Mouse (Mus musculus): ENCODE data around the gene Tent5b.

Tent5b gene

DNA sequence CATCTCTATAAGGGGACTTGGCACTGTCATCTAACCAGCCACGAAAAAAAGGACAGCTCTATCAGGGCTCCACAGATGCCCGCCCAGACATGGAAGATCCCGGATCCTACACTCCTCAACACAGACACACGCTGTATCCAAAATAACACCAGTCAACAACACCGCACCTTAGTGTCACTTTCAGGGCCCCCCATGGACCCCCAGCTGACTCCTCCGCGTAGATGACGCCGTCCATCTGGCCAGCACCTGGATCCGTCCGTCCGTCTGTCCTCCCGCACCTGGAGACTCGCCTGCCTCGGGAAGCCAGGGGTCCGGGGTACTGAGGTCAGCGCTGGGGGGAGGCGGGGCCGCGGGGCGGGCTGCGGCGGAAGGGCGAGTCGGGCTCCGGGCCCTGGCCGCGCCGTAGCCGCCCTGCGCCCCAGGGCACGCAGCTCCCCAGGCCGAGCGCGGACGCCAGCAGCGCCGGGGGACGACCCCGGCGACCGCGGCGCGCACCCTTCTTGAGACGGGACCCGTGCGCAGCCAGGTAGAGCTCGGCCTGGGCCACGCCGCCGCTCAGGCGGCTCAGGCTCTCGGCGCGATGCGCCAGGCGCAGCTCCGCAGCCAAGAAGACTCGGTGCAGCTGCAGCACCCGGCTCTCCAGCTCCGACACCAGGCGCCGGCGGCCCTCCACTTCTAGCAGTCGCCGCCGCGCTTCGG lies 17.7 kb downstream of the Tent5b start:
- CTCF ChIA-PET = interaction anchor here (0.7 kb wide), 1 partner anchor 90 kb away, joined by 3 read pairs; no protein-coding TSS in a partner anchor

DNA sequence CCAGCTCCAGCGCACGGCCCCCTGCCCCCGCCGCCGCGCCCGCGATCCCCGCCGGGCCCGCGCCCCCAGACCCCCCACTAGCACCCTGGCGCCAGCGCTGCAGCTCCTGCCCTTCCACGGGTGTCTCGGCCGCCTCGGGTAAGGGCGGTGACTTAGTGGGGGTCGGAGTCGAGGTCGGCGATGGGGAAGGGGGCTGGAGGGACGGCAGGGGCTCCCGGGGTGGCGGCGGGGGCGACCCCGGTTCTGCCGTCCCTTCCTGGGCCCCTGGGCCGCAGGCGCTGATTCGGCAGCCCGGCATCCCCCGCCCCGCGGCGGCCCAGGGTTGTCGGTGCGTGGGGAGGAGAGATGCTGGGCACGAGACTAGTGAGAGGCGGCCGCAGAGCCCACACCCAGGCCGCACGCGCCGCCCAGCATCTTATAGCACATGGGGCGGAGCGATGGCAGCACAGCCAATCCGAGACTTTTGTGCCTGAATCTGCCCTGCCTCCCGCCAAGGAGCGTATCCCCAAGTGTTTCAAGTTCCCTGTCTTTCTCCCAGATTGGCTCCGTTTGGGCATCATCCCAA lies 18.3 kb downstream of the Tent5b start, which contains the start of gene Trnp1:
Trnp1 (minus strand) TSS at position 391 of the 565 bp plus-strand sequence.
- CTCF ChIA-PET = interaction anchor here (0.7 to 1.4 kb wide), 2 partner anchors 17 to 90 kb away, joined by 3 to 18 read pairs; no protein-coding TSS in a partner anchor

DNA sequence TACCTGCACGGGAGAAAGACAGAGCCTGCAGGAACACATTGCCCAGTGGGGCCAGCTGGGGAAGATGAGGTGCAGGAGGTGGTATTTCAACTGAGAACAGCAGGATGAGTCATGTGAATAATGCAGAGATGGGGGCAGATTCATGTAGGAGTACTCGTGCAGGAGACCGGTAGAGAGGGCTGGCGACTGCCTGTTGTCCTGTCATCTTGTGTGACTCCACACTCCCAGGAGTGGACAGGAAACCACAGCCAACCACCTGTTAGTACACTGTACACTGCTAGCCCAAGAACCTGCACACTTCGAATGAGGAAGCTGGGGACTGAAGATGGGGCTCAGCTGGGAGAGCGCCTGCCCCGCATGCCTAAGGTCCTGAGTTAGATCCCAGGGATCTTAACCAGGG lies 21.6 kb downstream of the Tent5b start:
- CTCF ChIA-PET = no interaction called here

DNA sequence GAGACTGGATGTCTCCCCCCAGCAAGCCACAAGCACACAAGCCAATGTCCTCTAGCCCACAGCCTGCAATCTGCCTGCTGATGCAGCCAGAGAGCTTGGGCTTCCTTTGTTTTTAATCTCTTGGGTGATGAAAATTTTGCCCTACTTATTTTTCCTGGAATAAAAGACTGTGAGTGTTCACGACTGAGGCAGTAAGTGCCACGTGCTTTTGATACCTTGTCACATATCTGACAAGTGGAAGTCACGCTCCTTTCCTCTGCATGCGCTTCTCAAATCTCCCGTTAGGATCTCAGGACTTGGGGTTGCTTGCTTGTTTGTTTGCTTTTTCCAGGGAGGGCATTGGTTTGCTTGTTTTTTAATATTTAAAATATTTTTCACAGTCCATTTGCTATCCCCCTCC lies 24.4 kb downstream of the Tent5b start:
- CTCF ChIA-PET = no interaction called here

DNA sequence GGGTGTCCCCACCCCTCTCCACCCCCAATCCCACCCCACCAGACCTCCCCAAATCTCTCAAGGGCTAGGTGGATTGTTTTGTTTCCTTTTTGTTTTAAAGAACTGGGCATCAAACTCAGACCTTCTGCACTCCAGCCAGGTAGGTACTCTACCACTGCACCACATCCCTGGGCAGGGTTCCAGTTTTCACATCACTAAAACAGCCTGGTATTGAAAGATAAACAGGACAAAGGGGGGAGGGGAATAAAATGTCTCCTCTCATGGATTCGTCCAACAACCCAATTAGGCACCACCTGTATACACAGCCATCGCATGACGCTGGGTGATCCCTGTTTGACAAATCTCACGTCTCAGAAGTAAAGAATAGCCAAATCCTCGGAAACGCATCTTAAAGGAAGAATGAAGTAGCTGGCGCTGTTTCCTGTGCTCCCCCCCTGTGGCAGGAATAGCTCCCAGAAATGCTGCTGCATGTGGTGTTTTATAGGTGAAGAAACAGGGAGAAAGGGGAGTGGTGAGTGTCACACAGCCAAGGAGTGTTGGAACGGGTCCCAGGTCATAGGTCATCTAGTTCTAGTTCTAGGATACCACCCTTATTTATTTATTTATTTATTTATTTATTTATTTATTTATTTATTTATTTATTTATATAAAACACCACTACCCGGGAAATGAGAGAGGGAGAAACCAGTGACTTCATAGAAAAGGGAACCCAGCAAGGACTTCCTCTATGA lies 25.0 kb downstream of the Tent5b start:
- CTCF ChIA-PET = no interaction called here

DNA sequence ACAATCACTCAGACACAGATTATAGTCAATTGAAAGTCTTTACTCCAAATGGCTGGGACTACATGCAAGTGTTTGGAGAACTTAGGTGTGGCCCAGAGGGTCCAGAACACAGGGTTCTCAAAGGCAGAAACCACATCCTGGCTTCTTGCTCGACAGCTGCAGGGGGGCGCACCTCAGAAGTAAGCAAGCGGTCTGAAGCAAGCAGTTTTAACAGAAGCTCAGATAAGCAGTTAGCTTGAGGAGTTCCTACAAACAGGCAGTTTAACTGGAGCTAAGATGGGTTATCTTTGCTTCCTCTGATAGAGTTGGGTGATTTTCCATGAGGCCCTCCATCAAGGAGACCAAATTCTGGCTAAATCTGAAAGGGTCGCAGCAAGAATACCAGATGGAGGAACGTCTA lies 26.6 kb downstream of the Tent5b start:
- CTCF ChIA-PET = no interaction called here

DNA sequence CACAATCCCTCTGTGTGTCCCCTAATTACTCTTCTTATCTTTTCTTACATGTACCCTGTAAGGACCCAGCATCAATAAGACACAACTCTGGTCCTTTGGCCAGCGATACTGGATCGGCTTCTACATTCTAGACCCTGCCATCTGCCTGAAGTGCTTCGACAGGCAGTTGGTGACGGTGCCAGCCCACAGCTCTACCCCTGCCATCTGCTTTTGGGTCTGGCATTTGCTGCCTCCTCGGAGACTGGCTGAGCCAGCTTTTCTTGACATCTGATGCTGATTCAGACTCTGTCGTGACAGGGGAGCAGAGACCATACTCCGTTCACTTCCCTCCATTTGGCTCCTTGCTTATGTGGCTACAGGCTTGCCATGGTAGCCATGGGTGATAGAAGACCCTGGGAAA lies 29.1 kb downstream of the Tent5b start:
- CTCF ChIA-PET = no interaction called here

DNA sequence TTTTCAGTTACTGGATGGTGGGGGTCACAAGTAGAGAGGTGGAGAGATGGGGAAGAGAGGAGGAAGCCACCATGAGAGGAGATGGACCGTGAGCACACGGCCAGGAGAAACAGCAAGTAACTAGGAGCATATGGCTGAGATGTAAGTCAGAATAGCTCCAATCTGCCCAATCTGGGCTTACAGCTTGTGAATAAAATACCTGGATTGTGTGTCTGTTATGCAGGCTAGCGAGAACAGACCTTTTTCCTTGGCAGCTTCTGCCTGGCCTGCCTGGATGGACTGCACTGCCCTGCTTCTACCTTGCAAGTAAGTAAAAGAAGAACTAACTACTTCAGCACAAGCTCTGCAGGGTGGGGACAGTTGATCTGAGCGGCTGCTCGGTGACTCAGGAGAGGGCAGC lies 31.1 kb downstream of the Tent5b start:
- CTCF ChIA-PET = no interaction called here

DNA sequence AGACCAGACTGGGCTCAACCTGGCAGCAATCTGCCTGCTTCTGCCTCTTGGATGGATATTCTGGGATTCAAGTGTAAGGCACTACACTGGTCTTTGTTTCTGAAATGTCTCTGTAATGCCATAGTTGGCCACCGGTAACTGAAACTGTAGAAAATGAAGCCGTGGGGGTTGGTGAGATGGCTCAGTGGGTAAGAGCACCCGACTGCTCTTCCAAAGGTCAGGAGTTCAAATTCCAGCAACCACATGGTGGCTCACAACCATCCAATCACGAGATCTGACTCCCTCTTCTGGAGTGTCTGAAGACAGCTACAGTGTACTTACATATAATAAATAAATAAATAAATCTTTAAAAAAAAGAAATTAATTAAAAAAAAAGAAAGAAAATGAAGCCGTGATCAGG lies 32.6 kb downstream of the Tent5b start:
- CTCF ChIA-PET = interaction anchor here (0.7 kb wide), 1 partner anchor 78 kb away, joined by 3 read pairs; no protein-coding TSS in a partner anchor

DNA sequence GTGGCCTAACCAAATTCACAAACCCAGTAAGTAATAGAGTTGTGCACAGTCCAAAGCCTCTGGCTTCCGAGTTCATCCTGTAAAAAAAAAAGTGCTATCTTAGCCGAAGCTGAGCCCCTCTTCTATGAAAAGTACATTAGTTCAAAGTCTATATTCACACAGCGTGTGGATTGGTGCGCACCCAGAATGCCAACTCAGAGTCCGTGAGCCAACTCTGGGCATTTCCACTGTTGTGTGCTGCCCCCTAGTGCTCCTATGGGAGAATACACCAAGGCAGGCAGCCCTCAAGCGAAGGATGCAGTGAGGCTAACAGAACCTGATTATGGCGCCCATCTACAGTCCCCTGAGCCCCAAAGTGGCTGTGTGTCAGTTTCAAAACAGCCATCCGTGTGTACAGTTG lies 33.0 kb downstream of the Tent5b start:
- CTCF ChIA-PET = interaction anchor here (0.5 to 0.9 kb wide), 3 partner anchors 10 to 78 kb away, joined by 3 to 4 read pairs (median 3); no protein-coding TSS in a partner anchor

DNA sequence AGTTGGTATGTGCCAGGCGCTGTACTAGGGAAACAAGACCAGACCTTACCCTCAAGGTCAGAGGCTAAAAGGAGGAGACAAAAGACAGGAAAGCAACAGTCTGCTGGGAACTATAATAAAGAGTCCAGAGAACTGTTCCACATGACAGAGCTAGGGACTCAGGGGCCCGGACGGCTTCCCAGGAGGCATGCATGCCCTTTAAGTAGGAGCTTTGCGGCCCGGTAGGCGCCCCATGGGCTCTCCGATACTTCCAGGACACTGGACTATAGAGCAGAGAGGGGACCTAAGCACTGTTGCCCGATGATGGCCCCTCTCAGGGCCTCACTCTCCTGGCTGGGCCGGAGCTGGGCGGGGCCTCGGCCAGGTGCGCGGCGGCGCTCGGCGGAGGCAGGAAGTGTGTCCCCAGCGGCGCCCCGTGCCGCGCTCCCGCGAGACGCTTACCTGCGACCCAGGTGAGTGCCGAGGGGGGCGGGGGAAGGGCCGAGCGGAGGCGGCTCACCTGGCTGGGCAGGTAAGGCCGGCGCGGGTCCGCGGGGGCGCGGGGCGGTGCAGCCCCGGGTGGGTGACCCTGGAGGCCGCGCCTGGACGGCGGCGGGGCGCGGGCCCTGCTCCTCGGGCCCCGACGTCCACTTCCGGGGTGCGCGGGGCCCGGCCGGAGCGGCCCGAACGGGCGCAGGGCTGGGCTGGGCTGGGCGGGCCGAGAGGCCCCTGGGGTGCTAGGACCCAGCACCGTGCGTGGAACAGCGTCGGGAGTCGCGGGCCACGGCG lies 38.9 kb downstream of the Tent5b start, which contains the start of gene Kdf1:
Kdf1 (plus strand) TSS at position 363 of the 768 bp plus-strand sequence.
- CTCF ChIA-PET = interaction anchor here (0.8 kb wide), 1 partner anchor 16 kb away, joined by 4 read pairs; no protein-coding TSS in a partner anchor

DNA sequence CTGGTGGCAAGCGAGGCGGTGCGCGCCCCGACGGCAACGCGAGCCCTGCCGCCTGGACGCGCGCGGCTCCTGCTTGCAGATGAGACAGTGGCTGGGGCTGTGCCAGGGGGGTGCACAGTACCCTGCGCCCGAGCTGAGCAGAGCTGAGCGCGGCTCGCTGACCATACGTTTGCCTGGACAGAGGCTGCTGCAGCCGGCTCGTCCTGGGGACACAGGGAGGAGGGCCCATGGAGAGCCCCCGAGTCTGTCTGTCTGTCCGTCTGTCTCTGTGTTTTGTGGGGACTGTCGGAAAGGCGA lies 39.4 kb downstream of the Tent5b start:
- CTCF ChIA-PET = no interaction called here

DNA sequence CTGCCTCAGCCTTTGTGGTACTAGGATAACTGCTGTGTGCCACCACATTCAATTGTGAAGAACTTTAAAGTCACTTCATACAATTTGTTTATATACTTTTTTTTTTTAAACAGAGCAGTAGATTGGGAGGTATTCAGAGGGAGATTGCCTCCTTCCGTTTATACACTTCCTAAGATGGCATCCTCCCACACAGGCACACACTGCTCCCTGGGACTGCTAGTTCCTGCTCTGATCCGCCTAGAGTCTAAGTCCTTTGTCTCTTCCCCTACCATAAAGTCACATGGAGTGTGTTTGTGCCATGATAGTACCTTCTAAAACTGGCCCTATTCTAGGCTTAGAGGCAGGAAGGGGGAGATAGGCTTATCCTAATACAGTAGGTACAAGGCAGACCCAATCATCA lies 41.6 kb downstream of the Tent5b start:
- CTCF ChIA-PET = no interaction called here

DNA sequence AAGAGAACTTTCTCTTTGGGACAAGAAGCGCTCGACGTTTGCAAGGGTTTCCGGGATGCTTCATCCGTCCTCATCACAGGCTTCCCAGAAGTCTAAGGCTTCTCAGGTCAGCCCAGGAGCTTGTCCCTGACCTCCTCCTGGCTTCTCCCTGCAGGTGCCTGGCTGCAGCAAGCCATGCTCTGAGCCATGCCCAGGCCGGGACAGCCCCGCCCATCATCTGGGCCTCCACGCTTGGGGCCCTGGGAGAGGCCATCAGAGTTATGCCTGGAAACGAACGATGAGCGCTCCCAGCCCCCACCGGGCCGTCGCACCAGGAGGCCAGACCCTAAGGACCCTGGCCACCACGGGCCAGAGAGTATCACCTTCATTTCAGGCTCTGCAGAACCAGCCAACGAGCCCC lies 47.9 kb downstream of the Tent5b start:
- CTCF ChIA-PET = no interaction called here

DNA sequence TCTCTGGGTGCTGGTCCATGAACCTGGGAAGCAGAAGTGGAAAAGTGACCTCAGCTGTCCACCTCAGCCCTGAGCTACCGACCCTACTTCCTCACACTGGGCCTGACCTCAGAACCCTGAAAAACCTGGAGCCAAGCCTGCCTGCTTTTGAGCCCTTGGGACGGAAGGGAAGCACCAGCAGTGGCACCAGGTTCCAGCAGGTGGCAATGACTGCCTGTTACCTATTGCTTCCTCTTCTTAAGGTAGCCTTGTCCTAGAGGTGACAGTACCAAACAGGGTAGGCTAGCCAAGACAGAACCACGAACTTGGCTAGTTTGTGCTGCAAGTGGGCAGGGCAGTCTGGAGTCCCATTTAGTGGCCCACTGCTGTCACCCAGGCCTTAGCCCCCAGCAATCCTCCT lies 52.8 kb downstream of the Tent5b start:
- CTCF ChIA-PET = no interaction called here

DNA sequence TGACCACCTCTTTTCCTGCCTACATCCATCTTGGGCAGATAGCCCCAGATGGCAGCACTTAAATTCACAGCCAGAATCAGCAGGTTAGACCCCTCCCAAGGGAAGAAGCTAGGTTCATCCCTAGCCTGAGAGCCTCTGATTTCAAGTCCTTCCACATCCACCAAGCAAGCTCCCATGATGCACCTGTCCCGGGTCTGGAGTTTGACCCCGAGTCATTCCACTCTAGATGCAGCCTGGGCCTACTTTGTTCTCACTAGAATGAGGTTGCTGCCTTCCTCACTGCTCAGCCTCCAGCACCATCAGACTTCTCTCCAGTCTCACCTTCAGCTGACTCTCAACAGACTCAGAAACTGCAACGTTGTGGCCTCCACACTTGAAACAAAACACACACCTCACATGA lies 56.1 kb downstream of the Tent5b start:
- CTCF ChIA-PET = interaction anchor here (0.6 kb wide), 1 partner anchor 513 kb away, joined by 5 read pairs; no protein-coding TSS in a partner anchor

DNA sequence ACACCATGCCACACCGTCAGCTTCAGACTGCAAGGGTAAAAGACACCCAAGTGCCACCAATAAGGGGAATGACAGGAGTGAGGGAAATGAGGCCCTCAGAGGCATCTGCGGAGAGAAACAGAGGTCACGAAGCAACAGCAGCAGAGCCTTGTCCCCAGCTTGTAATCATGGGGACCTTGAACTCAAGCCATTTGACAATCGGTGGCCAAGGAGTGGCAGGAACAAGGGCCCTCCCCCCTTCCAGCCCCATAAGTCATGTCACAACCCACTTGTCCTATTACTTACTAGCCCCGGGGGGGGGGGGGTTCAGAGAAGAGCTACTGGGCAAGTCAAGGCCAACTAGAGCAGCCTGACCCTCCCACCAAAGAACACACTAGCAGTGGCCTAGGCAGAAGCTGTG lies 56.7 kb downstream of the Tent5b start:
- CTCF ChIA-PET = interaction anchor here (0.6 kb wide), 1 partner anchor 514 kb away, joined by 5 read pairs; no protein-coding TSS in a partner anchor
